Mouse (Mus musculus) c-Kit-positive CD71-positive TER-119-negative erythroid progenitor cells, embryonic 14.5 days (primary cell): ENCODE measurements around the gene Trpc1.

Experiments
- DNase-seq: peaks from one replicate; pipeline ENCODE4 v3.0.0-alpha.2; 2013; ENCODE audit warnings: low read depth

The Trpc1 gene

DNA sequence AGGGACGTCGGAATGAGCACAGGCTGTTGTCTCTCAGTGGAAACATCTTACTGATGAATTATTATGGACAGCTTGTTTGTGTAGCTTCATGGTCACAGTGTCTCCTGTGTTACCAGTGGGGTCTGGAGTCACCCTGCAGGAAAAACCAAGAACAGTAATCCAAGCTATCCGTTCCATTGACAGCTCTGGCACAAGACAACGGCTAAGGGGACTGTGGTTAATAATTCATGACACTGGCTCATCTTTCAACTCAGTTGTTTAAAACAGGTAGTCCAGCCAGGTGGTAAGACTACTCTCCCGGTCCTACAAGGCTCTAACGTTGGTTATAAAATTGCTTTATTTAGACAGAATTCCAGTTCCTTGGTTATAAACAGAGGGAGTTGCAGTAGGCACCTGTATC is 53.6 kb downstream of the Trpc1 start:
- DNase-seq: no peak

DNA sequence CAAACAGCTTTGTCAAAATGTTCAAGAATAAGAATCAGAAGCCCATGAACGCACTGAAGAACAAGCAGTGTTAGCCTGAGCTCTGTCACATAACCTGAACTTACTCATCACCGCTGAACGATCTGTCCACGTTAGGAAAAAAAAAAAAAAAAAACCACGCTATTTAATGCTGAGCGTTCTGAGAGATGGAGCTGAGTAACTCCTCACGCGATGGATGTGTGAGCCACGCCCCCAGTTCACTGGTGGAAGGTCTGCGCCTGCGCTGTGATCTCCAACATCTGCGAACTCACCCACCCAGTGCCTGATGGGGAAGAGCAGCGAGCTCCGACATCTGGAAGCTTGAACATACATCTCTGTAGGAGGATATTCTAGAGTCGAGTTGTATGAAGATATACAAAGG is 55.2 kb downstream of the Trpc1 start:
- no peak for DNase-seq

DNA sequence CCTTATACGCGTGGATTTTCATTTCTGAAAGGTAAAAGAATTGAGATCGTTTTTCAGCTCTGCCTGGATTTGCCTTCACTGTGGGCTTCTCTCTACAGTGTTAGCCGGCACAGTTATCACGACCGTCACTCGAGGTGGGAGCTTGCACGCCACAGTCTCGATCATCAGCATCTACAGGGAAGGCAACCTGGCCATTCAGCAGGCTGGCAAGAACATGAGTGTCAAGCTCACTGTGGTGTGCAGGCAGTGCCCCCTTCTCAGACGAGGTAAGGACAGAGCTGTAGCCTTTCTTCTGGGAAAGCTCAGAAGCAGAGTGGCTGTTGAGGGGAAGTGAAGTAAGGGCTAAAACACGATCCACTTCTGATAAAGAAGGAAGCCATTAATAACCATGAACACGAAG is 55.6 kb downstream of the Trpc1 start:
- DNase-seq: no peak

DNA sequence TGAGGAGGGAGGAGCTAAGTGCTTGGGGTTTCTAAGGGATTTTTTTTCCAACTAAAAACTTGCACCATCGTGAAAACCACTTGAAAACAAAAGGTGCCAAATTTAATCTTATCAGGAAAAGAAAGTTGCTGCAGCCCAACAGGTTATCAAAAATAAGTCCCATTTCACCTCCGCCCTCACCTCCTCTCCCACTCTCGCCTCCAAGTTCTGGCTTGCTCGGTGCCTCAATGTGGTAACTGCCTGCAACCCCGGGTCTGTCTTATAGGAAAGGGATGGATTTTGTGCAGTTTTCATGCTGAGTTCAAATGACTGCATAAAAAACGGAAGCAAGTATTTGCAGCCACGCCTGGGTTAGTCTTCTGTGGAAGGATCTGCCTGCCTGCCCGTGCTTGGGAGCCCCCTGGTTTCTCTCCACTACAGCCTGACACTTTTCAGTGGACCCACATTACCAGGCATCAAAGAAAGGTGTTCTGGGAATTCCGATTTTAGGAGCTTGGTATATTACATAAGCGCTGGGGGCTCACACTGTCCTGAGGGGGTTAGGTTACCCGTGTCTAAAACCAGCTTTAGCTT is 56.6 kb downstream of the Trpc1 start:
- no peak for DNase-seq

DNA sequence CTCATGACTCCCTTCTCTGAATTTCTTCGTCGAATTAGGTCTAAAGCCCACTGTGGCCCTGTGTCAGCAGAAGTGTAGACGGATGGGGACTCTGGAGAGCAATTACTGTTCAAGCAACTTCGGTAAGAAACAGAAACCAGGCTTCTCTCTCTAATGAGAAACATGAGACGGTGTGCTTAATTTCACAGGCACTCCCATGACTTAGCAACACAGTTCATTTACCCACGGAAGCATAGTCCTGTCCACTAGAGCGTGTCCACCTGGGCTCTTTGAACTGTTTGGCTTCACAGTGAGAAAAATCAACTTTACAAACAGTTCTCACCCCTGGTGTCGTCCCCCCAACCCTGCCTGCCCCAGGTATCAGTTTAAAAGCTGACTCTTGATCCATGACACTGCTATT is 57.4 kb downstream of the Trpc1 start:
- no peak for DNase-seq

DNA sequence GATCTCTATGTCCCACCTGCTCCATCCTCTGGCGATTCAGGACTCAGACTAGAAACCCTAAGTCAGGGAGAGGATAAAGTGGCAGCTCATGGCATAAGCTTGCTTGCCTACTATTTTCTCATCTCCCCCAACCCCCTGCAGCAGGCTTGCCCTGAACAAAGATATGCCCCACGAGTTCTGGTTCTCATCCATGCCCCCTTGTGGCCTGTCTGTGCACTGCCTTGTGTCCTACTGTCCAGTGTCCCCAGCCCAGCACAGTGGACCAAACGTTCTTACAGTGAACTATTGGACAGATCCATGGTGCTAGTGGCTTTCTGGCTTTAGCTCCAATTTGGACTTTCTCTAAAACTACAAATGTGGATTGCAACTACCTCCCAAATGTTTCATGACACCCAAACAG is 62.1 kb downstream of the Trpc1 start:
- DNase-seq: no peak

DNA sequence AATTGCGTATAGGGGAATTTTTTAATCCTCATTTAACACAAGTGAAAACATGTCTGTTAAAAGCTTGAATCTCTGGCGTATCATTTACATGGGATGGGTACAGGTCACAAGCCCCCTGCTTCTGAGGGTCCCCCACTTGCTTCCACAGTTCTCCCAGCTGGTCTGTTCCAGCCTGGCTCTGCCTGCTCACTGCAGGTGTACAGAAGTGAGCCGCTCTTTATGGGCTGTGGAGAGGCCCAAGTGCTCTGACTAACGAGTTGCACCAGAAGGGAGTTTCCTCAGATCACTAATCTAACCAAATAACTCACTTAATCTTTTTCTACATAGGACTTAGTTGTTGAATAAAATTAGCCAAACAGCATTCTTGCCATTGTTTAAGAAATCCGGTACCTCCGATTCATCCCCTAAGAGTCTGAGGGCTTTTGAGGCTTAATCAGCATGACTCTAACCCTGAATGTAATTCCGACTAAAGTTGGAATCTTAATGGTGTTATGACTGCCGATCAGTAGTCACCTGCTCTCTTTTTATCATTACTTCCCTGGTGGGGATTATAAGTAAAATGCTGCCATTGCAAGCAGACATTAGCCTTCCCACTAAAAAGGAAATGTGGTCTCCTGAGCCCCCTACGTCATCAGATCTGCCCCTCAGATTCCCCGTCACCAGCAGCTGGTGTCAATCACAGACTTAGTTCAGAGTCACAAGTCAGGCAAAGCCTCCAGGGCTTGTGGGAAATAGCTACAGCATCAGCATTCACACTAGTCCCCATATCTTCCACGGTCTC is 64.3 kb downstream of the Trpc1 start:
- DNase-seq: no peak

DNA sequence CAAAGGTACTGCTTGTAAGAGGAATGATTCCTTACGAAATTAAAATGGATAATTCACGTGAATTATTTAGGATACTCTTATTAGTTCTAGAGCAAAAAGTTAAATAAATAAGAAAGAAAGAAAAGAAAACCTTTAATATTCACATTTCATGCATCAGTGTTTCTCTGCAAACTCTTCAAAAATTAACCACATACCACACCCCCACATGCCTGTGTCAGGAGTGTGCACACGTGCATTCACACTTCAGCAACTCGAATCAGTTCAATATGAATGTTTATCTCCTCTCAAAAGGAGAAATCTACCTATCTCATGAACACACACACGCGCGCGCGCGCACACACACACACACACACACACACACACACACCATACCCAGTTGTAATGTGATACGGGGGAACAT is 69.5 kb downstream of the Trpc1 start:
- no peak for DNase-seq

DNA sequence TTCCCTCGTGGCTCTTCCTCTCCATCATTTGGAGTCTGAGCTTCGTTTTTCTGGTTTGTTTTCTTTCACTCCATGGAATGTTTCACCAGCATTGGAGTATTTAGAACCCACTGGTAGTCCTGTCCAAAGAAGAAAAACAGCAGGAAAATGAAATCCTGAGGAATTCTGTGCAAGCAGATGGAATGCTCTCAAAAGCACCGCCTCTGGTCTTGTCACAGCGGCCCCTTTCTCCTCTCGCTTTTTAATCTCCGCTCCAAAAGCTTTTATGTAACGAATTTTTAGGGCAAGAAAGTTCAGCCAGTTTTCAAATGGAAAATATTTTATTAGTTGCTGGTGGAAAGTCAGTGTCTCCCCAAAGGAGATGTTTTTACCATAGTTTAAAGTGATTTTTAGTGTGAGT is 70.2 kb downstream of the Trpc1 start:
- no peak for DNase-seq

DNA sequence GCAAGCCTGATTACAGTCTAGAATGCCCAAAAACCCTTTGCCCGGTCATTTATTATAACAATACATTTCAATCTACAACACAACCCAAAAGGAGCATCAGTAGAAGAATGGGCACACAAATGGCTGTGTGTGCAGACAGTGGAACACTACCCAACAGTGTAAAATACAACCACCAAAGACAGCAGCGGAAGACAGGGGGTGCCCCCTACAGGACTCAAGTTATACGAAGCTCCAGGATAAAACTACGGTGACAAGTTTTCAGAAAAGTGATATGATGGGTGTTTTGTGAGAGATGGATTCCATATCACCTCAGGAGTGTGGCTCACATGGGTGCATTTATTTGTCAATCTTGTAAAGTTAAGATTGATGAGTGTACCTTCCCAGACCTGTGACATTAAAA is 74.2 kb downstream of the Trpc1 start:
- DNase-seq: no peak

DNA sequence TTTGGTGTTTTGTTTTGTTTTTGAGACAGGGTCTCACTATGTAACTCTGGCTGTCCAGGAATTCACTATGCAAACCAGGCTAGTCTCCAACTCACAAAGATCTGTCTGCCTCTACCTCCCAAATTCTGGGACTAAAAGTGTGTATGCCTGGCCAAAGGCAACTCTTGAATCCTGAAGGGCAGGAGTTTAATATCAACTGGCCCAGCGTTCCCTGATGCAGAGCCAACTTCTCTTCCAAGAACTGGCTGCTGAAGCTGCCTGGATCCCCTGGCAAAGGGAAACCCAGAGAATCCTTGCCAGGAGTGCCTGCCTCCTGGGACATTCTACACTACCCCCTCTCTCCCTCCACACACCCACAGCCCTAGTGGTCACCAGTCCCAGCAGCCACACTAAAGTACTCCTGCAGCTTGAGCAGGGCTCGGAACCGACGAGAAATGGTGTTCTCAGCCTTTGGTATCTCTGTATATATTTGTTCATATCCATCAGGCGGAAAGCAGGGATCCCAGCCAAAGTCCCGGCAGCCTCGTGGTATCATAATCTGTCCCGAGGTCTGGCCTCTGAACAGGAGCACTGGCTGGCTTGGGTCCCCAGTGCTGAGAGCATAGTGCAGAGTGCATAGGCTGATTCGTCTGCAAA is 75.0 kb downstream of the Trpc1 start:
- no peak for DNase-seq

DNA sequence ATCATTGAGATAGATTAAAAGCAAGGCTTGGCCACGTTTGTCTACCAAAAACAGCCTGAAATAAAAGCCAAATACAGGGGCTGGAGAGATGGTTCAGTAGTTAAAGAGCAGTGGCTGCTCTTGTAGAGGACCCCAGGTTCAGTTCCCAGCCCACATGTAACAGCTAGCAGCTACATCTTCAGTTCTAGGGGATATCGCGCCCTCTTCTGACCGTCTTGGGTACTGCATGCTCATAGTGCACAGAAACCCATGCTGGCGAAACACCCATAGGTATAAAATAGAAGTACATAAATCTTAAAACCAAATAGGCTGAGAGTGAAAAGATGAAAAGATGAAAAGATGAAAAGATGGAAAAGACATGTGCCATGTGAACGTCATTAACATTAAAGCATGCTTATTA is 77.4 kb downstream of the Trpc1 start:
- no peak for DNase-seq

DNA sequence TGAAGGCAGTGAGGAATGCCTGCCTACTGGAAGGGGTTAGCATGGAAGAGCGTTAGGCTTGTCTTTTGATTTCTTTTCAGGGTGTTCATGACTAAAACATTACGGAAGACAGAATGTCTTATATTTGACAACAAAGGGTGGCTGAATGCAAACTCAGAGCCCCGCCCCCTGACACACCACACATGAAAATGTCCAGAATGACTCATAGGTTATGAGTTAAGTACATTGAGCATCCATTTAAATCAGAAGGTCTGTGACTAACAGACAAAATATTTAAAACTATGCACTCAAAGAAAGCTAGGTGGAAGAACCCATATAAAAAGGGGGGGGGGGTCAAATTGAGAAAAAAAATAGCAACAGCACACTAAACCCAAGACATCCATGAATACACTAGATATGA is 77.8 kb downstream of the Trpc1 start:
- no peak for DNase-seq

DNA sequence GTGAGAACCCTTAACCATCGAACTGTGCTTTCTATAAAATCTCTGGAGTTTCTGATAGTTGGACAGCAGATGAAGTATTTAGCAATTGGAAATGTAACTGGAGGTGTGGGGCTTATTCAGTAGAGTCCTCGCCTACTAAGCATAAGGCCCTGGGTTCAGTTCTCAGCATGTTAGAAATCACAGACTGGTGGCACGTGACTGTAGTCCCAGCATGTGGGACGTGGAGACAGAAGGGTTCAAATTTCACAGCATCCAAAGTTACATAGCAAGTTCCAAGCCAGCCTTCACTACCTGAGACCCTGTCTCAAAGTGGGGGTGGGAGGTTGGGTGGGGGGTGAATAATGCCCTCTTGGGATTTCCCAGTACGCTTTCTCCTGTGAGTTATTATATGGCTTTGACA is 81.9 kb downstream of the Trpc1 start:
- DNase-seq: no peak

DNA sequence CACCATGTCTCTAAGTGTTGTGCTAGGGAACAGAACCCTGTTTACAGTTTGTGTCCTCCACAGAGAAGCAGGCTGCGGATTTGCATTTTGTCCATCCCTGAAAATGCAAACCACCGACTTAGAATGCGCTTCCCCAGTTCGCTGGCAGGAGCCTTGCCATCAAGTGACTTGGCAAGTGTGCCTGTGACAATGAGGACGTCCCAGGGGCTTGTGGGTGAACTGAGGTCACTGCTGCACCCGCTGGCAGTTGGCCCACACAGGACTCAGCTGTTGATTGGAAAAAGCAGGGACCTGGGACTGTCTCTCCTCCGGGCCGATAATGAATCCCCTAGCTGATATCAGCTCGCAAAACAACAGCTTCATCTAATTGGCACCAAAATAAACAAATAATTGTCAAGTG is 82.3 kb downstream of the Trpc1 start:
- no peak for DNase-seq

DNA sequence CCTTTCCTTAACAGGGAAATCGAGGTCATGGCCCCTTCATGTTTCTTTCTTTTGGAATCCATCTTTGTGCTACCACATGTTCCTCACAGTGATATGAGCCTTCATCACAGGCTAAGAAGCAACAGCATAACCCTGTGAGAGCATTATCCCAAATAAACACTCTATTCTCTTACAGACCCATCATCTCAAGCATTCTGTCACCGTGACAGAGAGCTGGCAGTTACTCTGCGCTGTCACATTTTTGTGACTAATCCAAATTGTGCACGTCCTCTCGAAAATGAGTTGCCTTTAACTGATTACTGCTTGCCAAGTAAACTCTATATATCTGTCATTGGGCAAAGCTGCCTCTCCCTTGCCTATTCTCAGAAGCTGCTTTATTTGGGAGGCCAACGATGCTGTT is 84.3 kb downstream of the Trpc1 start:
- no peak for DNase-seq

DNA sequence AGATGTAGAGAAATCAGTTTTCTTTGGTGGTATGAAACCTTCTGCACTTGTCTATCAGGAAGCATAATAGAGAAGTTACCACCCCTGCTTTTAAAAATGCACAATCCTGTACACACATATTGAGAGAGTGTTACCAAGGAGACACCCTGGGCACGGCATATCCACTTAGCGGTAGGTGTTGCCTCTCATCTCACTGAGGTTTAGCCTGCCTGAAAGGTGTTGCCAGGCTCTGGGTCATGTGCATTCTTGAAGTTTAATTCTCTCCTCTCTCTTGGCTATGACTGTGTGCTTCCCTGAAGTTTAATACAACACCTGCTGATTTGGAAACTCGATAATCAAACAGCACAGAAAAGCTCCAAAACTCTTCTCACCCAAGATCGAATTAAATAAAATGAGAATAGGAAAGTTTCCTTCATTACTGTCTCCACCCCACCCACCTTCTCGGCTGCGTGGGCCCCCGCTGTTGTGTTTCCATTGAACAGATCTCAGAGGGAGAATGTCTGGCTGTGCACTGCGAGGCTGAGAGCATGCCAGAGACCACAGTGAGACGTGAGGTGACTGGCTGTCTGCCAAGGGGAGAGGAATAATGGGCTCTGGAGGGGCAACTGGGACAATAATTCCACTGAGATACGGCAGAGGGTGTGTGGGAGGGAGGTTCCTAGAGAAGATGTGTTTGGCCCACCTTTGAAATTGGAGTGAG is 85.7 kb downstream of the Trpc1 start:
- no peak for DNase-seq

DNA sequence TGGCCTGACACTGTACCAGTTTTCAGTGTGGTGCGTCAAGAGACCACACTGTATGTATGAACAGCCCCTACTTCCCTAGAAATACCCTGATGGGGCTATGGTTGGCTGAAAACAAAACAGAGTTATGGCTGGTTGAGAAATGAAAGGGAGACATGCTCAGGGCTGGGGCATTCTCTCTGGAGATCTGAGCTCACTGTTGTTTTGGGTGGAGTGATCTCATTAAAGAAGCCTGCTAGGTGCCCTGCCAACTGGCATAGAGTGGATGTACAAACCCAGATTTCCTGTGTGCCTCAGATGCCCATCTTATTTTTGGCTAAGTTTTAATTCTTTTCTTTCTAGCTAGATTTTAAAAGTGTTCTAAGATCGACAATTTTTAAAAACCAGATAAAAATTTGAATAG is 92.2 kb downstream of the Trpc1 start:
- no peak for DNase-seq
